Mouse (Mus musculus) neural tube, embryonic 12.5 days (tissue): ENCODE measurements at regions not wholly inside any gene's neighbourhood (a gene's known extent, or its start where the extent isn't known, plus 50 kb on each side); places are given as distances from the start of the nearest gene placed in this dataset.

Experiments
- ATAC-seq: fragments of 200-750 bp; cut with Nextera tagmentation; 2 replicates; pipeline ENCODE4 v1.8.0; 2017; ENCODE audit warnings: low read depth, mild to moderate bottlenecking, moderate TSS enrichment, moderate library complexity; ENCODE audit not compliant: low FRiP score
- H3K27ac ChIP-seq: fragments of 300-500 bp; sonication (generic); 2 replicates; pipeline ENCODE4 v1.5.1; 2016
- H3K27me3 ChIP-seq: fragments of 300-500 bp; sonication (generic); replicated peaks from 2 replicates; pipeline ENCODE4 v1.6.1; 2016; ENCODE audit warnings: mild to moderate bottlenecking
- H3K36me3 ChIP-seq: fragments of 300-500 bp; sonication (generic); 2 replicates; pipeline ENCODE4 v1.6.1; 2016; ENCODE audit warnings: mild to moderate bottlenecking
- H3K4me1 ChIP-seq: fragments of 300-500 bp; sonication (generic); 2 replicates; pipeline ENCODE4 v1.6.1; 2016
- H3K4me2 ChIP-seq: fragments of 300-500 bp; sonication (generic); replicated peaks from 2 replicates; pipeline ENCODE4 v1.6.1; 2016; ENCODE audit warnings: mild to moderate bottlenecking
- H3K4me3 ChIP-seq: fragments of 300-500 bp; sonication (generic); 2 replicates; pipeline ENCODE4 v1.5.1; 2016
- H3K9ac ChIP-seq: fragments of 300-500 bp; sonication (generic); 2 replicates; pipeline ENCODE4 v1.6.1; 2016; ENCODE audit warnings: mild to moderate bottlenecking
- H3K9me3 ChIP-seq: fragments of 300-500 bp; sonication (generic); 2 replicates; pipeline ENCODE4 v1.6.1; 2016; ENCODE audit warnings: mild to moderate bottlenecking
- WGBS: fragments of 180-500 bp; shearing (Covaris S2); methylation state at CpG from one replicate; pipeline ENCODE4 v1.1.7; 2016; 5-methylcytosine and 5-hydroxymethylcytosine counted together

DNA sequence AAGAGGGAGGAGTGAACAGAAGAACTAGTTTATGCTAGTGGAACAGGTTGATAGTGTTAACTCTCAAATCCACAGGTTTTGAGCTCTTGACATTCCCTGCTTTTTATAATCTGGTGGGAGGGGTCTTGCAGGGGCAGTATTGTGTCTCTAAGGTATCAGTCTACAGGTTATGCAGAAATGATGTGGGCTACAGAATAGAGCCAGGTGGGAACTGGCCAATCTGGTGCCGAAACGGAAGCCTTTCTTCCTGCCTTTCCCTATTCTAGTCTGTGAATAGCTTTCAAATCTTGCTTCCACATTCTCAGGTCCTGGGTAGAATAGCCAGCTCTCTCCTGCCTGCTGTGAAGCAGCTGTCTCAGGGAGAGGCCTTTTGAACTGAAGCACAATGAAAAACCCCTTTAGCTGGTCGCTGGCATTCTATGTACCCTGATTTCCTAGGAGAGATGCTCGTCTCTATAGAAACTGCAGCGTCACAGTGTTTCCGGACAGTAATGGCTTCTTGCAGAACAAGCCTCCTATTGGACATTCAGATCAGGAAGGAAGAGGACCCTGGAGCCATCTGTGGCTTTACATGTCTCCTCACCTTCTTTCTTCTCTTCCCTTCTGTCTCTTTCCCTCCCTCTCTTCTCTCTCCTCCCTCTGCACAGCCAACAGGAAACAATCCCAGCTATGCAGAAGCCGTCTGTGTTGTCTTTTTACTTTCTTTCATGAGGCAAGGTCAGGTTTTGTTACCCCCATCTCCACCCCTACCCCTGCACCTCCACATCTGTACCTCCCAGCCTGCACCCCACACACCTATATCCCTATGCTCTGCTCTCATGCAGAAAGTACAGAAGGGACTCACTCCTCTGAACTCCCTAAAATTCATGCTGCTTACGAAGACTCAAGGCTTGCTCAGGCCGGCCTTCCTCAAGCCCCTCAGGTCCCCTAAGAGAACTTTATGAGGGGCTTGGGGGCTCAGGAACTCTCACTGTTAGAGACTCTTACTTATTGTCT is 93.1 kb upstream of the Map1b start:
- peak overlapping the region; percentile 23 for H3K4me2 ChIP-seq
- 23% methylated on average over 9 of the region's 9 CpGs for WGBS
- peaks cover 22% of the 10 kb centered on the region for H3K4me1 ChIP-seq
- H3K27ac ChIP-seq, result no peak overlapping the region
- no peak overlapping the region for H3K9ac ChIP-seq
- H3K4me3 ChIP-seq, result no peak overlapping the region
- peak; percentile 87 for ATAC-seq
- H3K36me3 ChIP-seq, result no peaks in the 10 kb centered on the region
- no peaks in the 10 kb centered on the region for H3K27me3 ChIP-seq
- H3K9me3 ChIP-seq, result no peaks in the 10 kb centered on the region

DNA sequence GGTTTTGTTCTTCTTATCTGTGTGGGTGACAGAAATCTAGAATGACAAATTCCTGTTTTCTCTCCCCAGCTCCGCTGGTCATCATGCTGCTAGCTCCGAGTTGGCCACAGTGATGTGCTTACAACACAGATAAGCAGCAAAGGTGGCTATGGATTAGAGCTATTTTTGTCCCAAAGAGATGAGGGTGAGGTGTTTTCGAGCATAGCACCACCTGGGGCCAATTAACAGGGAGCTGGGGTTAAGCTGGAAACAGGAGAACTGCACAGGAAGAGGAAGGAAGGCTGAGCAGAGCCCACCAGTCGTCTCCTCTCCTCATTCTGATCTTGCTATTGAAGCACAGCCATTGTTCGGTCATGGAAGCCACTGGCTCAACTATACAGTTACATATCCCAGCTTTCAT is 92.3 kb upstream of the Map1b start:
- no peak overlapping the region for H3K9ac ChIP-seq
- H3K4me2 ChIP-seq, result no peak overlapping the region
- H3K27me3 ChIP-seq, result no peaks in the 10 kb centered on the region
- H3K36me3 ChIP-seq, result no peaks in the 10 kb centered on the region
- 50% methylated on average over 5 of the region's 5 CpGs for WGBS
- peaks cover 22% of the 10 kb centered on the region for H3K4me1 ChIP-seq
- H3K27ac ChIP-seq, result no peak overlapping the region
- H3K4me3 ChIP-seq, result no peak overlapping the region
- peaks cover 2% of the 10 kb centered on the region; the same call in 1 of the 2 replicates for H3K9me3 ChIP-seq
- ATAC-seq, result no peak

DNA sequence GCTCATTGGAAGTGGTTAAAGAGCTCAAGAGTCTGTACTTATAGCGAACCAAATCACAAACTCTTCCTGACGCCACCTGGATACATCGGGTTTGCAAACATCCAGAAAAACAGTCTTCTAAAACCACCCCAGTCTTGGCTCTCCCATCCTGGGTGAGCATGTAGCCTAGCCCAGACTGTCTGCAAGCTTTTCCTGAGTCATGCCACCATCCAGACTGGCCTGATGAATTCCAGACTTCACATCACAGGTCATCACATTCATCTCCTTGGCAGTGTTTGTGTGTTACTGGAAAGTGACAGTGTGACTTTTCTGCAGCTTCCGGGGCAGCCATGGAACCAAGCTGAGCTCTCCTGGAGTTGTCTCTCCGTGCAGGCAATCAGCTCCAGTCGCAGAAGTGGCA is 90.9 kb upstream of the Map1b start:
- Histone ChIP-seq H3K36me3 (no peaks in the 10 kb centered on the region), H3K4me3 (no peak overlapping the region), H3K27ac (no peak overlapping the region), H3K9me3 (peaks cover 7% of the 10 kb centered on the region; the same call in 1 of the 2 replicates), H3K4me1 (peaks cover 22% of the 10 kb centered on the region), H3K4me2 (no peak overlapping the region), H3K27me3 (no peaks in the 10 kb centered on the region), H3K9ac (no peak overlapping the region)
- 90% methylated on average over 6 of the region's 6 CpGs for WGBS
- no peak for ATAC-seq

DNA sequence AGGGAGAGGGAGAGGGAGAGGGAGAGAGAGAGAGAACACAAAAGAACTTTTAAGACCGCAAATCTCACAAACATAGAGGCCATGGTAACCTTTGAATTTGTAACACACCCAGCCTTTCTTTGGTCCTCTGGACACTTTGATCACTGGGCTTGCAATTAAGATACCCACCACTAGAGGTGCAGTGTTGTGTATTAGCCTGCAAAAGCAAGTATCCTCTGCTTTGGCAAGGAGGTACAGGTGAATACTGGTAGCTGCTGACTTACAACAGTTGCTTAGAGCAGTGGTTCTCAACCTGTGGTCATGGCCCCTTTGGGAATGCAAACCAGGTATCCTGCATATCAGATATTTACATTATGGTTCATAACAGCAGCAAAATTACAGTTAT is 90.3 kb upstream of the Map1b start:
- H3K9me3 ChIP-seq, result peaks cover 7% of the 10 kb centered on the region; the same call in 1 of the 2 replicates
- H3K4me1 ChIP-seq, result peaks cover 22% of the 10 kb centered on the region
- H3K4me3 ChIP-seq, result no peak overlapping the region
- no peak overlapping the region for H3K27ac ChIP-seq
- no peak overlapping the region for H3K9ac ChIP-seq
- no peak overlapping the region for H3K4me2 ChIP-seq
- H3K36me3 ChIP-seq, result no peaks in the 10 kb centered on the region
- no peaks in the 10 kb centered on the region for H3K27me3 ChIP-seq
- no peak for ATAC-seq
- 63% methylated on average over 1 of the region's 1 CpGs for WGBS

DNA sequence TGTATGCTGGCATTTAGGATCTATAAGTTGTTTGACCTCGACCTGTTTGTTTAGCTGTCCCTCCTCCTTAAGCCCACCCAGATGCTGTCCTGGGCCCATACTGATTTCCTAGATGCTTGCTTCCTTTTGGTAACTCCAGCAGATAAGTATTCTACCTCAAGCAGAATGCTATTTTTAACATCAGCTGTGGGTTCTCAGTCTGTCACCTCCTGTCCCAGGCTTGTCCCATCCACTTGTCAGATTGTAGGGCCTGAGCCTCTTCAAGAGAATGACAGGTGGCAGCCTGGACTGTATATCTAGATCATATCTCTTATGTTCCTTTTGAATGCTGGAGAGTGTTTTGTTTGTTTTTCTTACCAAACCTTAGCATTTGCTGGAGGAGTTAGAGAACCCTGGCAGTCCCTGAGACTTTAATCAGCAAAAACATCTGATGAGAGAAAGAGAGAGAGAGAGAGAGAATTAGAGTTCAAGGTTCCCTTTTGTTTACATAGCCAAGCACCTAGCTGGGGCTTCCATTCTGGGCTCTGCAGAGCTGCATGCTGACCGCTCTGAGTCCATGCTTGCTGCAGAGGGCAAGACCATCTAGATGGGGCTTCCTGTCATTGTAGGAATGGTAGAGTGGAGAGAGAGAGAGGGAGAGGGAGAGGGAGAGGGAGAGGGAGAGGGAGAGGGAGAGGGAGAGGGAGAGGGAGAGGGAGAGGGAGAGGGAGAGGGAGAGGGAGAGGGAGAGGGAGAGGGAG is 89.7 kb upstream of the Map1b start:
- Histone ChIP-seq H3K4me1 (peaks cover 22% of the 10 kb centered on the region), H3K27me3 (no peaks in the 10 kb centered on the region), H3K27ac (no peak overlapping the region), H3K9me3 (peaks cover 7% of the 10 kb centered on the region; the same call in 1 of the 2 replicates), H3K9ac (no peak overlapping the region), H3K4me3 (no peak overlapping the region), H3K4me2 (no peak overlapping the region), H3K36me3 (no peaks in the 10 kb centered on the region)
- no peak for ATAC-seq
- WGBS, result 74% methylated on average over 2 of the region's 2 CpGs

DNA sequence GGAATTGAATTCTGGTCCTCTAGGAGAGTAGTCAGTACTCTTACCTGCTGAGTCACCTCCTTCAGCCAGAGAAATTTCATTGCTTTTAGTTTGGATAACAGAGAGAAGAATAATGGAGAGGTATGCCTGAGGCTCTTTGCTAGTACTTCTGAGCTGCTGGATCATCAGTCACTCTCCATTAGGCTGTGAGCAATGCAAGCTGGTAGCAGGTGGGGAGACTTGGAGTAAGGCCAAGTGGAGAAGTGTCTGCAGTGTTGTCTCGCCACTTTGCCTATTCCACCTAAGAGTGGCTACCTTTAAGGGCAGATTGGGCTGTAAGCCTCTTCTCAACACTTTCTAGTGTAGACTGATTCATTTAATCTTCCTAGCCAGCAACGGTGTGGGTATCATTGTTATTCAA is 81.6 kb upstream of the Map1b start:
- H3K36me3 ChIP-seq, result no peaks in the 10 kb centered on the region
- H3K4me2 ChIP-seq, result no peak overlapping the region
- 78% methylated on average over 2 of the region's 2 CpGs for WGBS
- no peaks in the 10 kb centered on the region for H3K9me3 ChIP-seq
- H3K27me3 ChIP-seq, result no peaks in the 10 kb centered on the region
- ATAC-seq, result no peak
- no peak overlapping the region for H3K9ac ChIP-seq
- H3K4me3 ChIP-seq, result no peak overlapping the region
- peaks cover 14% of the 10 kb centered on the region for H3K4me1 ChIP-seq
- H3K27ac ChIP-seq, result no peak overlapping the region

DNA sequence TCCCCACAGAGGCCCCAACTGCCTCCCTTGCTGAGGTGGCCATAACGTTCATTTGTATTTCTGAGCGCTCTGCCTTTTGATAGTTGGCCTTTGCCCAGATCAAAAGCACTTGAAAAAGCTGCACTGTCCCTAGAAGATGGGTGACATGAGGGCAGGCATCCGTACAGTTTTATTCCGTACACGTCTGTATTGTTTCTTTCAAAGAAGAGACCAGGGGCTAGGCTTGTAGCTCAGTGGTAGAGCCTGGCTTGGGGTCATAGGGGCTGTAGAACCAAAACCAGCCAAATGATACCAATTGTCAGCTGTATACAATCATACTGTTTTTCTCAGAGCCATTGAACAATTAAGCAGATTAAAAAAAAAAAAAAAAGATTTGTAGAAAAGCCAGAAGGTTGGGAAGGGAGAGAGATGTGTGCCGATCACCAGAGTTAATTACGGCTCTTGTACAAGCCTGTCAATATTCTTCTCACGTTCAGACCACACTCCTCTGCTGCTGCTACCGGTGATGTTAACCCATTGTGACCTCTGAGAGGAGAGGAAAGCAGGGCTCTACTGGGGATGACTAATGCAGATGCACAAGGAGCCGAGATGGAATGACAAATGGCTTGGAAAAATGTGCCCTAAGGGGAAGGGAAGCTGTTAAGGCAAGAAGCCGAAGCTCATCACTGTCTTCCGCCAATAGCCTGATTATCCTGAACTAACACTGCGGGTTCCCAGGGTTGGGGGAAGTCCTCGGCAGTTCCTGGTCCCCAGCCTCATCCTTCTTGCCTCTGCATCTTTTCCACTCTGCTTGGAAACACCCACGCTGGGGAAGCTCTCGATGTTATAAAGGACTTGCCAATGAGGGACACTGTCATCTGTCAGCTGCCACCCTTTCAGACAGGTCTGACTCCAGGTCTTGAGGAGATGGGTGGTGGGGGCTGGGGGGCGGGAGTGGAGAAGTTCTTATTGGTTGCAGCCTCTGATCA is 77.8 kb upstream of the Map1b start:
- Histone ChIP-seq H3K4me1 (peaks cover 14% of the 10 kb centered on the region), H3K27ac (no peak overlapping the region), H3K27me3 (no peaks in the 10 kb centered on the region), H3K9me3 (no peaks in the 10 kb centered on the region), H3K9ac (no peak overlapping the region), H3K4me3 (no peak overlapping the region), H3K4me2 (peak overlapping the region; percentile 36), H3K36me3 (no peaks in the 10 kb centered on the region)
- 26% methylated on average over 17 of the region's 17 CpGs for WGBS
- peak; percentile 83 for ATAC-seq

DNA sequence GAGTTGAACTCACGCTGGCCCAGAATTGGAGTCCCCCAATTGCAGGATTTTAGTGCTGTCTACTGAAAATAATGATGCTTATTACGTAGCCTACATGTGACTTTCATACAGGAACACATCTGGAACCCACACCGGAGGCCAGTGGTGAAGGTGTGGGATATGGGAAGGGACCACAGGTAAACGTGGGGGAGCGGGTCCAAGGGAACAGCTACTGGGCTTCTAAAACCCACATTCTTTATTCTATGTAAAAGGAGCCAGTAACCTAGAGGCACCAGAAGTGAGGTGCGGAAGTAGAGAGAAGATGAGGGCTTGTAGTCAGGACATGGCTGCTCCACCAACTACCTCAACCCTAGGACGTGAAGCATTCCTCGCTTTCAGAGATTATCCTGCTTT is 76.9 kb upstream of the Map1b start:
- H3K4me3 ChIP-seq, result no peak overlapping the region
- WGBS, result 54% methylated on average over 8 of the region's 8 CpGs
- H3K36me3 ChIP-seq, result no peaks in the 10 kb centered on the region
- H3K27me3 ChIP-seq, result no peaks in the 10 kb centered on the region
- no peaks in the 10 kb centered on the region for H3K9me3 ChIP-seq
- H3K4me1 ChIP-seq, result peaks cover 14% of the 10 kb centered on the region
- ATAC-seq, result no peak; the same call in 1 of the 2 replicates
- H3K27ac ChIP-seq, result no peak overlapping the region
- no peak overlapping the region for H3K4me2 ChIP-seq
- no peak overlapping the region for H3K9ac ChIP-seq

DNA sequence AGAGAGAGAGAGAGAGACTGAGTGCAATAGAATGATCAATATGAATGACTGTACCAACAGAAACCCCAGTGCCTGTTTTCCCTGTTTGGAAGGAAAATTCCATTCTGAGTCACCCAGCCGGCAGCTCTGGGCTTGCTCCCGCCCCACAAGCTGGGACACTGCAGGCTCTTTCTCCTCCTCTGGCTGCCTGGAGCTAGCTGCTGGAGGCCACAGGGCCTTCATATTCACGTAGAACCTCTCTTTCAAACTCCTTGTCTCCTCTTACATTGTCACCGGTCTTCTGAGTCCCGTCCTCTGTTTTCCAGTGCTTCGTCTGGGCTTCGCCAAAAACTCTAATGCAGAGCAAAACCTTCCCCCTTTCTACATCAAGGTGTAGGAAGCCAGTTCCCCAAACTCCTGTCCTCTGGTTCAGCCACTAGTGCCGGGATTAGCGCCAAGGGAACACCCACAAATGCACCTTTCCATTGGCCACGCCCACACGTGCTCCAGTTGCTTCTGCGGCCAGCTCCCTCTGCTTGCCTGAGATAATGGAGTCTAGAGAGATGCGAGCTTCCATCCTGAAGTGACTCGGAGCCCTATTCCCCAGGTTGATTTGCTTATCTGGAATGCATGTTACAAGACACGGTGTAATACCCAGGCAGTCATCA is 76.4 kb upstream of the Map1b start:
- Histone ChIP-seq H3K27me3 (no peaks in the 10 kb centered on the region), H3K36me3 (no peaks in the 10 kb centered on the region), H3K27ac (no peak overlapping the region), H3K4me3 (no peak overlapping the region), H3K4me2 (peak overlapping the region; percentile 15; the same call in 1 of the 2 replicates), H3K9ac (no peak overlapping the region), H3K4me1 (peaks cover 14% of the 10 kb centered on the region), H3K9me3 (no peaks in the 10 kb centered on the region)
- ATAC-seq, result no peak
- WGBS, result 19% methylated on average over 15 of the region's 15 CpGs

DNA sequence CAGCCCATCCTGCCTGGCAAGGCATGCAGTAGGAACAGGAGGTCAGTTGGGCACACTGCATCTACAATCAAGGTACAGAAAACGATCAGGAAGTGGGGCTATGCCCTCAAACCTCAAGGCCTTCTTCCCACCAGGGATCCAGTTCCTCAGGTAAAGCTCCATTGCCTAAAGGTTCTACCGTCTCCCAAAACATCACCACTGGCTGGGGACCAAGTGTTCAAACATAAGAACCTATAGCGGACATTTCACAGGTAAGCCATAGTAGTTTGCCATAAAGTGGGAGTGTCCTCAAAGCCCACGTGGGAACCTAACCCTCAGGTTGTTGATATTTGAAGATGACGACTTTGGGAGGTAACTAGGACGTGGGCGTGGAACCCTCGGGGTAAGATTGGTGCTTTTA is 72.3 kb upstream of the Map1b start:
- H3K4me3 ChIP-seq, result no peak overlapping the region
- no peak for ATAC-seq
- no peaks in the 10 kb centered on the region for H3K9me3 ChIP-seq
- H3K4me2 ChIP-seq, result no peak overlapping the region
- 88% methylated on average over 8 of the region's 8 CpGs for WGBS
- H3K36me3 ChIP-seq, result no peaks in the 10 kb centered on the region
- H3K9ac ChIP-seq, result no peak overlapping the region
- no peak overlapping the region for H3K27ac ChIP-seq
- H3K27me3 ChIP-seq, result no peaks in the 10 kb centered on the region
- peaks cover 11% of the 10 kb centered on the region for H3K4me1 ChIP-seq

DNA sequence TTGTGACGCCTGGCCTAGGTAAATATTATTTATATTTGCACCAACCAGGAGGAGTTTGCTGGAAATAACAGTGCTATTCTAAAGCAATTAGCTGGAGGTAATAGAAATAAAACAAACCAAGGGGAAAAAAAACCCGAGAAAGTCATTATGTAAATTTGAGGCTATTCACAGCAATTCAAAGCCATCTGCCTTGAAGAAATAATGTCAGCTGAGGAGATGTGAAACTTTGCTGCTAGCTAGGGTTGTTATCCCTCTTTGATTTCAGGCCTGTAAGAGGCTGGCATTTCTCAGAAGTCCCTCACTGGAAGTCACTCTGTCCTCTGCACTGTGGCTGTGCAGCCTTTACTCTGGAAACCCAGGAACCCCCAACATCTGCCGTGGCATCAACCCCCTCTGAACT is 67.5 kb upstream of the Map1b start:
- no peak for ATAC-seq
- H3K27ac ChIP-seq, result no peak overlapping the region
- WGBS, result 14% methylated on average over 3 of the region's 3 CpGs
- H3K36me3 ChIP-seq, result no peaks in the 10 kb centered on the region
- H3K4me3 ChIP-seq, result no peak overlapping the region
- H3K9me3 ChIP-seq, result no peaks in the 10 kb centered on the region
- H3K4me2 ChIP-seq, result no peak overlapping the region
- no peaks in the 10 kb centered on the region for H3K27me3 ChIP-seq
- no peak overlapping the region for H3K9ac ChIP-seq
- peaks cover 9% of the 10 kb centered on the region; the same call in 1 of the 2 replicates for H3K4me1 ChIP-seq
